Mouse (Mus musculus): ENCODE results near the gene Col13a1. TPM values are rescaled to one million over a fixed set of nuclear protein-coding genes. Genes with fewer than 3 reads are reported as not detected.
A peak's percentile ranks its signal among the peaks of the same experiment; 100 is the strongest.

Gene Col13a1
- polyA plus RNA-seq, 1 experiment from 2014 or later: 2.9 TPM

GRCm38 (mm10) chr10:61877787-61878186, 101.1 kb downstream of the Col13a1 start:
- Histone ChIP-seq H3K27ac (no peak overlapping the region), H3K36me3 (no peaks in the 10 kb centered on the region), H3K4me2 (replicated peaks) (no peak overlapping the region), H3K9me3 (no peaks in the 10 kb centered on the region), H3K4me1 (peaks cover 28% of the 10 kb centered on the region), H3K27me3 (replicated peaks) (peaks cover 10% of the 10 kb centered on the region; the same call in 1 of the 2 replicates), H3K4me3 (no peak overlapping the region), H3K9ac (no peak overlapping the region)
- WGBS: 7% methylated on average over 6 of the region's 6 CpGs
- ATAC-seq (ENCODE audit: low FRiP score, low read depth): no peak

- Histone ChIP-seq H3K27me3 (replicated peaks) (no peaks in the 10 kb centered on the region), H3K27ac (no peak overlapping the region), H3K9me3 (no peaks in the 10 kb centered on the region), H3K9ac (no peak overlapping the region), H3K4me2 (replicated peaks) (no peak overlapping the region), H3K4me3 (no peak overlapping the region), H3K36me3 (no peaks in the 10 kb centered on the region), H3K4me1 (peaks cover 6% of the 10 kb centered on the region; the same call in 1 of the 2 replicates)
- no peak for ATAC-seq (ENCODE audit: low FRiP score, low read depth)
- WGBS: 81% methylated on average over 3 of the region's 3 CpGs
Observed at GRCm38 (mm10) chr10:61869796-61870195, 109.1 kb downstream of the Col13a1 start.

GRCm38 (mm10) chr10:61866045-61866580, 112.8 kb downstream of the Col13a1 start:
- no peak overlapping the region for H3K4me2 ChIP-seq (replicated peaks)
- H3K27ac ChIP-seq: no peak overlapping the region
- no peak for ATAC-seq (ENCODE audit: low FRiP score, low read depth)
- H3K36me3 ChIP-seq: no peaks in the 10 kb centered on the region
- H3K9ac ChIP-seq: no peak overlapping the region
- H3K4me3 ChIP-seq: no peak overlapping the region
- peaks cover 30% of the 10 kb centered on the region for H3K9me3 ChIP-seq
- H3K4me1 ChIP-seq: no peaks in the 10 kb centered on the region
- 55% methylated on average over 11 of the region's 11 CpGs for WGBS
- H3K27me3 ChIP-seq (replicated peaks): no peaks in the 10 kb centered on the region

- no peaks in the 10 kb centered on the region for H3K27me3 ChIP-seq (replicated peaks)
- WGBS: 97% methylated on average over 2 of the region's 2 CpGs
Observed at GRCm38 (mm10) chr10:61859451-61859850, 119.5 kb downstream of the Col13a1 start.

GRCm38 (mm10) chr10:61855139-61855675, 123.7 kb downstream of the Col13a1 start:
- no peak overlapping the region for H3K9ac ChIP-seq
- ATAC-seq (ENCODE audit: low FRiP score, low read depth): no peak
- H3K36me3 ChIP-seq: no peaks in the 10 kb centered on the region
- no peaks in the 10 kb centered on the region for H3K9me3 ChIP-seq
- WGBS: 79% methylated on average over 8 of the region's 8 CpGs
- no peak overlapping the region for H3K27ac ChIP-seq
- H3K4me2 ChIP-seq (replicated peaks): no peak overlapping the region
- H3K27me3 ChIP-seq (replicated peaks): 0 out of 2 replicates have a peak, but pooled peaks cover 3% of the 10 kb centered on the region
- H3K4me3 ChIP-seq: no peak overlapping the region
- no peaks in the 10 kb centered on the region for H3K4me1 ChIP-seq

More at GRCm38 (mm10) chr10:61859451-61859850, 119.5 kb downstream of the Col13a1 start:
- no peaks in the 10 kb centered on the region for H3K4me1 ChIP-seq
- peaks cover 28% of the 10 kb centered on the region for H3K9me3 ChIP-seq
- H3K4me3 ChIP-seq: no peak overlapping the region
- ATAC-seq (ENCODE audit: low FRiP score, low read depth): no peak
- H3K27ac ChIP-seq: no peak overlapping the region
- H3K9ac ChIP-seq: no peak overlapping the region
- no peaks in the 10 kb centered on the region for H3K36me3 ChIP-seq
- H3K4me2 ChIP-seq (replicated peaks): no peak overlapping the region

GRCm38 (mm10) chr10:61852824-61853223, 126.1 kb downstream of the Col13a1 start:
- Histone ChIP-seq H3K27ac (no peak overlapping the region), H3K27me3 (replicated peaks) (0 out of 2 replicates have a peak, but pooled peaks cover 4% of the 10 kb centered on the region), H3K9ac (no peak overlapping the region), H3K4me1 (no peaks in the 10 kb centered on the region), H3K4me3 (no peak overlapping the region), H3K36me3 (no peaks in the 10 kb centered on the region), H3K9me3 (no peaks in the 10 kb centered on the region), H3K4me2 (replicated peaks) (no peak overlapping the region)
- no peak for ATAC-seq (ENCODE audit: low FRiP score, low read depth)
- 75% methylated on average over 8 of the region's 8 CpGs for WGBS

- Histone ChIP-seq H3K27ac (no peak overlapping the region), H3K4me1 (no peaks in the 10 kb centered on the region), H3K9me3 (no peaks in the 10 kb centered on the region), H3K27me3 (replicated peaks) (0 out of 2 replicates have a peak, but pooled peaks cover 4% of the 10 kb centered on the region), H3K36me3 (no peaks in the 10 kb centered on the region), H3K4me2 (replicated peaks) (no peak overlapping the region), H3K9ac (no peak overlapping the region), H3K4me3 (no peak overlapping the region)
- no peak for ATAC-seq (ENCODE audit: low FRiP score, low read depth)
- WGBS: 85% methylated on average over 6 of the region's 6 CpGs
Observed at GRCm38 (mm10) chr10:61848553-61848952, 130.4 kb downstream of the Col13a1 start.

GRCm38 (mm10) chr10:61845476-61845875, 133.4 kb downstream of the Col13a1 start:
- 84% methylated on average over 4 of the region's 4 CpGs for WGBS
- Histone ChIP-seq H3K36me3 (no peaks in the 10 kb centered on the region), H3K9ac (no peak overlapping the region), H3K4me3 (no peak overlapping the region), H3K27me3 (replicated peaks) (0 out of 2 replicates have a peak, but pooled peaks cover 4% of the 10 kb centered on the region), H3K9me3 (no peaks in the 10 kb centered on the region), H3K4me1 (no peaks in the 10 kb centered on the region), H3K27ac (no peak overlapping the region), H3K4me2 (replicated peaks) (no peak overlapping the region)
- no peak for ATAC-seq (ENCODE audit: low FRiP score, low read depth)

- Histone ChIP-seq H3K4me3 (no peak overlapping the region), H3K4me1 (no peaks in the 10 kb centered on the region), H3K9ac (no peak overlapping the region), H3K27me3 (replicated peaks) (no peaks in the 10 kb centered on the region), H3K9me3 (no peaks in the 10 kb centered on the region), H3K4me2 (replicated peaks) (no peak overlapping the region), H3K27ac (no peak overlapping the region), H3K36me3 (no peaks in the 10 kb centered on the region)
- no peak for ATAC-seq (ENCODE audit: low FRiP score, low read depth)
- 77% methylated on average over 7 of the region's 7 CpGs for whole genome bisulfite sequencing
Observed at GRCm38 (mm10) chr10:61844475-61844874, 134.4 kb downstream of the Col13a1 start.

GRCm38 (mm10) chr10:61842261-61842660, 136.6 kb downstream of the Col13a1 start:
- 92% methylated on average over 12 of the region's 12 CpGs for WGBS
- Histone ChIP-seq H3K36me3 (no peaks in the 10 kb centered on the region), H3K27ac (no peak overlapping the region), H3K9ac (no peak overlapping the region), H3K4me2 (replicated peaks) (no peak overlapping the region), H3K4me1 (no peaks in the 10 kb centered on the region), H3K4me3 (no peak overlapping the region), H3K9me3 (no peaks in the 10 kb centered on the region), H3K27me3 (replicated peaks) (no peaks in the 10 kb centered on the region)
- ATAC-seq (ENCODE audit: low FRiP score, low read depth): no peak

- Histone ChIP-seq H3K27ac (no peak overlapping the region), H3K4me3 (no peak overlapping the region), H3K27me3 (replicated peaks) (no peaks in the 10 kb centered on the region), H3K9ac (no peak overlapping the region), H3K36me3 (no peaks in the 10 kb centered on the region), H3K9me3 (no peaks in the 10 kb centered on the region), H3K4me1 (no peaks in the 10 kb centered on the region), H3K4me2 (replicated peaks) (no peak overlapping the region)
- ATAC-seq (ENCODE audit: low FRiP score, low read depth): 0 out of 2 replicates have a peak, but pooled peaks have one; percentile 44
- WGBS: 73% methylated on average over 9 of the region's 9 CpGs
Observed at GRCm38 (mm10) chr10:61839326-61839725, 139.6 kb downstream of the Col13a1 start.

GRCm38 (mm10) chr10:61838769-61839168, 140.1 kb downstream of the Col13a1 start:
- Histone ChIP-seq H3K4me3 (no peak overlapping the region), H3K4me2 (replicated peaks) (no peak overlapping the region)
- ATAC-seq (ENCODE audit: low FRiP score, low read depth): peak; percentile 56; the same call in 1 of the 2 replicates

GRCm38 (mm10) chr10:61837286-61837685, 141.6 kb downstream of the Col13a1 start:
- Histone ChIP-seq H3K4me3 (no peak overlapping the region), H3K4me2 (replicated peaks) (no peak overlapping the region), H3K27ac (no peak overlapping the region), H3K9ac (no peak overlapping the region), H3K27me3 (replicated peaks) (no peaks in the 10 kb centered on the region), H3K36me3 (no peaks in the 10 kb centered on the region), H3K4me1 (no peaks in the 10 kb centered on the region), H3K9me3 (no peaks in the 10 kb centered on the region)
- WGBS: 80% methylated on average over 8 of the region's 8 CpGs
- ATAC-seq (ENCODE audit: low FRiP score, low read depth): no peak

More at GRCm38 (mm10) chr10:61838769-61839168, 140.1 kb downstream of the Col13a1 start:
- Histone ChIP-seq H3K9me3 (no peaks in the 10 kb centered on the region), H3K9ac (no peak overlapping the region), H3K27ac (no peak overlapping the region), H3K36me3 (no peaks in the 10 kb centered on the region), H3K4me1 (no peaks in the 10 kb centered on the region), H3K27me3 (replicated peaks) (no peaks in the 10 kb centered on the region)
- WGBS: 2% methylated on average over 6 of the region's 6 CpGs
